Mouse (Mus musculus) heart, embryonic 13.5 days (tissue): ENCODE measurements around the gene Brca1. TPM values are rescaled to one million over a fixed set of nuclear protein-coding genes. Genes with fewer than 3 reads are reported as not detected.
"Not testable (repeated sequence)": the region's sequence is repeated elsewhere in the genome, so short reads cannot be mapped to it uniquely, and the experiment has no call there.

Experiments used
- ATAC-seq: fragments of 200-750 bp; cut with Nextera tagmentation; 2 replicates; pipeline ENCODE4 v1.8.0; 2017; ENCODE audit warnings: moderate TSS enrichment; ENCODE audit not compliant: insufficient number of reproducible peaks, low FRiP score, low TSS enrichment; ENCODE audit errors: extremely low read depth
- H3K27ac ChIP-seq: fragments of 300-500 bp; sonication (generic); replicated peaks from 2 replicates; pipeline ENCODE4 v1.5.1; 2015; ENCODE audit warnings: moderate library complexity, mild to moderate bottlenecking, inconsistent platforms
- H3K27me3 ChIP-seq: fragments of 300-500 bp; sonication (generic); replicated peaks from 2 replicates; pipeline ENCODE4 v1.6.1; 2015; ENCODE audit warnings: mild to moderate bottlenecking, inconsistent platforms
- H3K36me3 ChIP-seq: fragments of 300-500 bp; sonication (generic); 2 replicates; pipeline ENCODE4 v1.6.1; 2015; ENCODE audit warnings: mild to moderate bottlenecking, inconsistent platforms
- H3K4me1 ChIP-seq: fragments of 300-500 bp; sonication (generic); 2 replicates; pipeline ENCODE4 v1.6.1; 2015; ENCODE audit warnings: inconsistent platforms
- H3K4me2 ChIP-seq: fragments of 300-500 bp; sonication (generic); 2 replicates; pipeline ENCODE4 v1.6.1; 2015; ENCODE audit warnings: inconsistent platforms, mild to moderate bottlenecking, moderate library complexity
- H3K4me3 ChIP-seq: fragments of 300-500 bp; sonication (generic); 2 replicates; pipeline ENCODE4 v1.5.1; 2015; ENCODE audit warnings: moderate library complexity, mild to moderate bottlenecking, inconsistent platforms
- H3K9ac ChIP-seq: fragments of 300-500 bp; sonication (generic); 2 replicates; pipeline ENCODE4 v1.6.1; 2015; ENCODE audit warnings: inconsistent platforms, mild to moderate bottlenecking, moderate library complexity
- H3K9me3 ChIP-seq: fragments of 300-500 bp; sonication (generic); 2 replicates; pipeline ENCODE4 v1.6.1; 2016; ENCODE audit warnings: inconsistent platforms
- WGBS: fragments of 180-500 bp; shearing (Covaris S2); methylation state at CpG from one replicate; pipeline ENCODE4 v1.1.7; 2015; ENCODE audit warnings: mixed read lengths; 5-methylcytosine and 5-hydroxymethylcytosine counted together
- polyA plus RNA-seq: library from polyadenylated mRNA; unstranded; fragments of >200 nt; fragmentation: Nextera tagmentation; extraction: Ambion mirVana; gene quantifications from 2 replicates; pipeline ENCODE4 v1.2.1, GENCODE M21; 2015

Gene Brca1
- polyA plus RNA-seq, 1 experiment from 2014 or later, result 5.5 TPM

DNA sequence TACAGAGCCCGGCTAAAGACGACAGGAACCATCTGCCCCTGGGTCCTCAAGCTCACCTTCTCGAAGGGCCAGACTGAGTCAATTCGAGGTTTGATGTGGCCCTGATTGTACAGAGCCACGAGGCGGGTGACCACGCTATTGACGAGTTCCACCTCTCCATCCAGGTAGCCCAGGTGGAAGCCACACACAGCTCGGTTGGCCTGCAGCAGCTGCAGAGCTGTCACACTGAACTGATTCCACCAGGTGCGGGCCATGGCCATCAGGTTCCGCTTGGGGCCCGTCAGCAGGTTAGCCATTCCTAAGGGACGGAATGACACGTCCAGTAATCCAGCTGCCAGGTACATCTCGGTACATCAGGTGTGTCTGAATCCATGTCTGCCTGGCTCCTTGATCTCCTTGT lies 91.4 kb downstream of the Brca1 start:
- Histone ChIP-seq H3K4me1 (peaks cover 31% of the 10 kb centered on the region), H3K9me3 (no peaks in the 10 kb centered on the region), H3K9ac (no peak overlapping the region), H3K27ac (no peak overlapping the region), H3K4me3 (no peak overlapping the region), H3K4me2 (no peak overlapping the region), H3K27me3 (no peaks in the 10 kb centered on the region), H3K36me3 (peaks cover 64% of the 10 kb centered on the region)
- no peak for ATAC-seq
- WGBS, result 81% methylated on average over 15 of the region's 15 CpGs

- peaks cover 64% of the 10 kb centered on the region for H3K36me3 ChIP-seq
- no peaks in the 10 kb centered on the region for H3K9me3 ChIP-seq
- no peak overlapping the region for H3K4me2 ChIP-seq
- peaks cover 29% of the 10 kb centered on the region for H3K4me1 ChIP-seq
- no peaks in the 10 kb centered on the region for H3K27me3 ChIP-seq
- H3K4me3 ChIP-seq, result no peak overlapping the region
- 37% methylated on average over 6 of the region's 6 CpGs for WGBS
- H3K27ac ChIP-seq, result no peak overlapping the region
- H3K9ac ChIP-seq, result no peak overlapping the region
- ATAC-seq, result no peak
These were observed 92.0 kb downstream of the Brca1 start for GRCm38 (mm10) chr11:101459716-101460115.

- Histone ChIP-seq H3K9ac (no peak overlapping the region), H3K27me3 (no peaks in the 10 kb centered on the region), H3K9me3 (no peaks in the 10 kb centered on the region), H3K4me3 (no peak overlapping the region), H3K4me1 (peaks cover 17% of the 10 kb centered on the region), H3K4me2 (no peak overlapping the region), H3K36me3 (peaks cover 64% of the 10 kb centered on the region), H3K27ac (no peak overlapping the region)
- ATAC-seq, result no peak
- 81% methylated on average over 12 of the region's 12 CpGs for WGBS
These were observed 93.5 kb downstream of the Brca1 start for GRCm38 (mm10) chr11:101458217-101458616.

GRCm38 (mm10) chr11:101457631-101458030 lies 94.1 kb downstream of the Brca1 start:
- Histone ChIP-seq H3K27ac (no peak overlapping the region), H3K36me3 (peaks cover 61% of the 10 kb centered on the region), H3K9ac (no peak overlapping the region), H3K27me3 (no peaks in the 10 kb centered on the region), H3K4me3 (no peak overlapping the region), H3K4me2 (no peak overlapping the region), H3K9me3 (no peaks in the 10 kb centered on the region), H3K4me1 (peaks cover 11% of the 10 kb centered on the region)
- ATAC-seq, result no peak
- WGBS, result 88% methylated on average over 9 of the region's 9 CpGs

DNA sequence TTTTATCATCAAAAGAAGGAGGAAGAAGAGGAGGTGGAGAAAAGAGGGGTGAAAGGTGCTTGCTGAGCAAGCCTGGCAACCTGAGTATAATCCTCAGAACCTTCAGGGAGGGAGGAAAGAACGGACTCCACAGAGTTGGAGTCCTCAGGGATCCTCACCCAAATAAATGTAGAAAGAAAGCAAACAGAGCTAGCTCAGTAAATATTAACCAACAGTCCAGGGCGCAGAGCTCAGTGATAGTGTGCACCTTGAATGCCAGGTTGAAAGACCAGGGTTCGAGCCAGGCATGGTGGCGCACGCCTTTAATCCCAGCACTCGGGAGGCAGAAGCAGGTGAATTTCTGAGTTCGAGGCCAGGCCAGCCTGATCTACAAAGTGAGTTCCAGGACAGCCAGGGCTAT lies 96.1 kb downstream of the Brca1 start:
- ATAC-seq, result no peak
- Histone ChIP-seq H3K27me3 (no peaks in the 10 kb centered on the region), H3K4me2 (no peak overlapping the region), H3K36me3 (peaks cover 41% of the 10 kb centered on the region), H3K4me1 (peaks cover 8% of the 10 kb centered on the region; the same call in 1 of the 2 replicates), H3K4me3 (no peak overlapping the region), H3K27ac (no peak overlapping the region), H3K9me3 (no peaks in the 10 kb centered on the region), H3K9ac (no peak overlapping the region)
- 90% methylated on average over 7 of the region's 7 CpGs for WGBS

- ATAC-seq, result no peak
- Histone ChIP-seq H3K4me2 (no peak overlapping the region), H3K4me1 (peaks cover 8% of the 10 kb centered on the region; the same call in 1 of the 2 replicates), H3K36me3 (peaks cover 32% of the 10 kb centered on the region), H3K9me3 (no peaks in the 10 kb centered on the region), H3K27me3 (no peaks in the 10 kb centered on the region), H3K27ac (no peak overlapping the region), H3K9ac (no peak overlapping the region), H3K4me3 (no peak overlapping the region)
- WGBS, result 70% methylated on average over 6 of the region's 6 CpGs
These were observed 97.1 kb downstream of the Brca1 start for GRCm38 (mm10) chr11:101454702-101455101.

- Histone ChIP-seq H3K4me1 (peaks cover 21% of the 10 kb centered on the region), H3K9me3 (no peaks in the 10 kb centered on the region), H3K4me3 (no peak overlapping the region), H3K36me3 (peaks cover 7% of the 10 kb centered on the region), H3K27ac (no peak overlapping the region), H3K27me3 (no peaks in the 10 kb centered on the region), H3K9ac (no peak overlapping the region), H3K4me2 (no peak overlapping the region)
- no peak for ATAC-seq
- WGBS, result 62% methylated on average over 10 of the region's 10 CpGs
These were observed 99.5 kb downstream of the Brca1 start for GRCm38 (mm10) chr11:101452093-101452774.

- H3K4me2 ChIP-seq, result no peak overlapping the region
- H3K9me3 ChIP-seq, result no peaks in the 10 kb centered on the region
- 90% methylated on average over 10 of the region's 10 CpGs for WGBS
- H3K27ac ChIP-seq, result no peak overlapping the region
- H3K4me3 ChIP-seq, result no peak overlapping the region
- ATAC-seq, result no peak
- H3K9ac ChIP-seq, result no peak overlapping the region
- H3K27me3 ChIP-seq, result no peaks in the 10 kb centered on the region
- peaks cover 21% of the 10 kb centered on the region for H3K4me1 ChIP-seq
- peaks cover 2% of the 10 kb centered on the region for H3K36me3 ChIP-seq
These were observed 100.2 kb downstream of the Brca1 start for GRCm38 (mm10) chr11:101451536-101451935.

DNA sequence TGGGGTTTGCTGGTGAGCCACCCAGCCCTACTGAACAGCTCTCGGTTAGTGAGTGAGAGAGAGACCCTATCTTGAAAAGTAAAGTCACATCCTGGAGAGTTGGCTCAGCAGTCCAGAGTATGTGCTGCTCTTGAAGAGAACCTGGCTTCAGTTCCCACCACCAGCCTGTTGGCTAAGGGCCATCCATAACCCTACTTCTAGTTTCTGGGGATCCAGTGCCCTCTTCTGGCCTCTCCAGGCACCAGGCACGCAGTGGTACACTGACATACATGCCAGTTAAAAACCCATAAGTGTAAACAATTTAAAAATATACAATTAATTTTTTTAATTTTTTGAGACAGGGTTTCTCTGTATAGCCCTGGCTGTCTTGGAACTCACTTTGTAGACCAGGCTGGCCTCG lies 101.4 kb downstream of the Brca1 start:
- Histone ChIP-seq H3K36me3 (peaks cover 9% of the 10 kb centered on the region), H3K27me3 (no peaks in the 10 kb centered on the region), H3K9ac (no peak overlapping the region), H3K4me2 (no peak overlapping the region), H3K4me3 (no peak overlapping the region), H3K4me1 (peaks cover 21% of the 10 kb centered on the region), H3K9me3 (no peaks in the 10 kb centered on the region), H3K27ac (no peak overlapping the region)
- 68% methylated on average over 3 of the region's 3 CpGs for WGBS
- no peak for ATAC-seq

DNA sequence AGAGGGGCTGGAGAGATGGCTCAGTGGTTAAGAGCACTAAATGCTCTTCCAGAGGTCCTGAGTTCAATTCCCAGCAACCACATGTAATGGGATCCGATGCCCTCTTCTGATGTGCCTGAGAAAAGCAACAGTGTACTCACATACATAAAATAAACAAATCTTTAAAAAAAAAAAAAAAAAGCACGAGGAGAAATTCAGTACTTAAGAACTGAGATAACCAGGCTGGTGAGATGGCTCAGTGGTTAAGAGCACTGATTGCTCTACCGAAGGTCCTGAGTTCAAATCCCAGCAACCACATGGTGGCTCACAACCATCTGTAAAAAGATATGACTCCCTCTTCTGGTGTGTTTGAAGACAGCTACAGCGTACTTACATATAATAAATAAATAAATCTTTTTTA lies 102.2 kb downstream of the Brca1 start:
- Histone ChIP-seq H3K4me2 (peak overlapping the region; percentile 71; the same call in 1 of the 2 replicates), H3K4me1 (peaks cover 21% of the 10 kb centered on the region), H3K36me3 (peaks cover 17% of the 10 kb centered on the region)
- not testable (repeated sequence) for H3K27me3 ChIP-seq, H3K27ac ChIP-seq, H3K9ac ChIP-seq, H3K4me3 ChIP-seq, ATAC-seq, H3K9me3 ChIP-seq
- WGBS, result 79% methylated on average over 4 of the region's 4 CpGs

DNA sequence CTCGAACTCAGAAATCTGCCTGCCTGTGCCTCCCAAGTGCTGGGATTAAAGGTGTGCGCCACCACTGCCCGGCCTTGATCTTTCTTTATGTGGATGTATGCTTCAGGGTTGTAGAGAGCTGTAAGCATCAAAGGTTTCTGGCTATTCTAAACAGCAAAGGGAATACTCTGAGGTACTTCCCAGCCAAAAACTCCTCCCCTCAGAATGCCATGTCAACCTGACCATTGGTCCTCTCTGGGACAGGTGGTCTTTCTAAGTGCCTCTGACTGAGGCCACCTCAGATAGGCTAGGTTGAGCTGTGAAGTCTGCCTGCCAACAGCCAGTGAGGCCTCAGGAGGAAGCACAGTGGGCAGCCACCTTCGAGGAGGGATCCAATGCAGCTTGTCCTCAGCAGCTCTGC lies 102.9 kb downstream of the Brca1 start:
- Histone ChIP-seq H3K4me3 (peak overlapping the region; percentile 60), H3K36me3 (peaks cover 24% of the 10 kb centered on the region), H3K9me3 (no peaks in the 10 kb centered on the region), H3K4me1 (peaks cover 27% of the 10 kb centered on the region), H3K4me2 (peak overlapping the region; percentile 71), H3K27me3 (no peaks in the 10 kb centered on the region), H3K27ac (peak overlapping the region; percentile 79; the same call in 1 of the 2 replicates), H3K9ac (peak overlapping the region; percentile 81)
- WGBS, result 75% methylated on average over 4 of the region's 4 CpGs
- no peak for ATAC-seq

- H3K27me3 ChIP-seq, result no peaks in the 10 kb centered on the region
- H3K4me2 ChIP-seq, result peak within 1 kb of the TSS; percentile 71
- ATAC-seq, result peak; percentile 54
- peaks cover 30% of the 10 kb centered on the region for H3K36me3 ChIP-seq
- no peaks in the 10 kb centered on the region for H3K9me3 ChIP-seq
- H3K27ac ChIP-seq, result peak within 1 kb of the TSS; percentile 79
- H3K9ac ChIP-seq, result peak within 1 kb of the TSS; percentile 81
- peaks cover 32% of the 10 kb centered on the region for H3K4me1 ChIP-seq
- H3K4me3 ChIP-seq, result peak within 1 kb of the TSS; percentile 60
- WGBS, result 15% methylated on average over 10 of the region's 10 CpGs
These were observed 103.4 kb downstream of the Brca1 start, which contains the start of gene Ifi35 for GRCm38 (mm10) chr11:101448274-101448746. Gene Ifi35 (plus strand): TSS chr11:101448407.
